Mouse (Mus musculus): ENCODE data around the gene Abcb1a. TPM values are rescaled to one million over a fixed set of nuclear protein-coding genes. Genes with fewer than 3 reads are reported as not detected.

Gene Abcb1a
- total RNA-seq, 1 experiment: 37.3 TPM

GRCm38 (mm10) chr5:8675952-8676262 lies 16.0 kb downstream of the Abcb1a start:
- Histone ChIP-seq H3K36me3 (ENCODE audit: control insufficient read depth, insufficient read depth, low read length, poor library complexity, severe bottlenecking) (no peaks in the 10 kb centered on the region), H3K4me3 (ENCODE audit: insufficient read depth in 1 of 2, low read depth in 1 of 2, low read length in 2 of 2, poor library complexity in 1 of 2, severe bottlenecking in 1 of 2) (no peak overlapping the region), H3K9me3 (ENCODE audit: control insufficient read depth, insufficient read depth, low read depth, low read length) (no peaks in the 10 kb centered on the region), H3K4me1 (ENCODE audit: control insufficient read depth in 2 of 2, insufficient read depth in 2 of 2, low read length in 2 of 2, poor library complexity in 1 of 2) (no peaks in the 10 kb centered on the region), H3K27ac (ENCODE audit: insufficient read depth, low read depth, low read length, poor library complexity, severe bottlenecking) (no peak overlapping the region), H3K9ac (ENCODE audit: insufficient read depth, low read depth, low read length, poor library complexity, severe bottlenecking) (no peak overlapping the region)
- DNase-seq (ENCODE audit: low read depth, low spot score): no peak
- in situ Hi-C loops (cut with MboI; ENCODE audit: low sequenced_read_pairs in 2 of 2, unreplicated experiment in 2 of 2): no loop called here
- no peak for TF ChIP-seq ZNF384 (IDR thresholded peaks at IDR 0.05; ENCODE audit: low read depth, low read length)
- no peak for TF ChIP-seq CHD2 (IDR thresholded peaks at IDR 0.05; ENCODE audit: low read depth, low read length)
- TF ChIP-seq ZC3H11A (IDR thresholded peaks at IDR 0.05; ENCODE audit: borderline replicate concordance, low read depth, low read length): no peak
- no peak for TF ChIP-seq HCFC1 (IDR thresholded peaks at IDR 0.05; ENCODE audit: borderline replicate concordance, insufficient read depth, low read length)
- no peak for TF ChIP-seq MAFK (IDR thresholded peaks at IDR 0.05; ENCODE audit: insufficient read depth, low read depth, low read length)

GRCm38 (mm10) chr5:8681166-8681565 lies 21.3 kb downstream of the Abcb1a start:
- TF ChIP-seq CHD2 (IDR thresholded peaks at IDR 0.05; ENCODE audit: low read depth, low read length): no peak
- TF ChIP-seq ZNF384 (IDR thresholded peaks at IDR 0.05; ENCODE audit: low read depth, low read length): no peak
- no peak for TF ChIP-seq MAFK (IDR thresholded peaks at IDR 0.05; ENCODE audit: insufficient read depth, low read depth, low read length)
- no peak for TF ChIP-seq HCFC1 (IDR thresholded peaks at IDR 0.05; ENCODE audit: borderline replicate concordance, insufficient read depth, low read length)
- no peak for TF ChIP-seq ZC3H11A (IDR thresholded peaks at IDR 0.05; ENCODE audit: borderline replicate concordance, low read depth, low read length)
- no peak for DNase-seq (ENCODE audit: low read depth, low spot score)
- H3K36me3 ChIP-seq (ENCODE audit: control insufficient read depth, insufficient read depth, low read length, poor library complexity, severe bottlenecking): no peaks in the 10 kb centered on the region
- no peaks in the 10 kb centered on the region for H3K9me3 ChIP-seq (ENCODE audit: control insufficient read depth, insufficient read depth, low read depth, low read length)
- H3K4me3 ChIP-seq (ENCODE audit: insufficient read depth in 1 of 2, low read depth in 1 of 2, low read length in 2 of 2, poor library complexity in 1 of 2, severe bottlenecking in 1 of 2): no peak overlapping the region
- no peak overlapping the region for H3K9ac ChIP-seq (ENCODE audit: insufficient read depth, low read depth, low read length, poor library complexity, severe bottlenecking)
- H3K27ac ChIP-seq (ENCODE audit: insufficient read depth, low read depth, low read length, poor library complexity, severe bottlenecking): no peak overlapping the region
- H3K4me1 ChIP-seq (ENCODE audit: control insufficient read depth in 2 of 2, insufficient read depth in 2 of 2, low read length in 2 of 2, poor library complexity in 1 of 2): no peaks in the 10 kb centered on the region
- in situ Hi-C loops (cut with MboI; ENCODE audit: low sequenced_read_pairs in 2 of 2, unreplicated experiment in 2 of 2): no loop called here

- H3K4me3 ChIP-seq (ENCODE audit: insufficient read depth in 1 of 2, low read depth in 1 of 2, low read length in 2 of 2, poor library complexity in 1 of 2, severe bottlenecking in 1 of 2): no peak overlapping the region
- no peak overlapping the region for H3K9ac ChIP-seq (ENCODE audit: insufficient read depth, low read depth, low read length, poor library complexity, severe bottlenecking)
- TF ChIP-seq HCFC1 (IDR thresholded peaks at IDR 0.05; ENCODE audit: borderline replicate concordance, insufficient read depth, low read length) (no peak), MAFK (IDR thresholded peaks at IDR 0.05; ENCODE audit: insufficient read depth, low read depth, low read length) (no peak), ZC3H11A (IDR thresholded peaks at IDR 0.05; ENCODE audit: borderline replicate concordance, low read depth, low read length) (no peak), CHD2 (IDR thresholded peaks at IDR 0.05; ENCODE audit: low read depth, low read length) (no peak), ZNF384 (IDR thresholded peaks at IDR 0.05; ENCODE audit: low read depth, low read length) (no peak)
- in situ Hi-C loops (cut with MboI; ENCODE audit: low sequenced_read_pairs in 2 of 2, unreplicated experiment in 2 of 2): no loop called here
- H3K4me1 ChIP-seq (ENCODE audit: control insufficient read depth in 2 of 2, insufficient read depth in 2 of 2, low read length in 2 of 2, poor library complexity in 1 of 2): no peaks in the 10 kb centered on the region
- H3K36me3 ChIP-seq (ENCODE audit: control insufficient read depth, insufficient read depth, low read length, poor library complexity, severe bottlenecking): no peaks in the 10 kb centered on the region
- DNase-seq (ENCODE audit: low read depth, low spot score): no peak
- no peak overlapping the region for H3K27ac ChIP-seq (ENCODE audit: insufficient read depth, low read depth, low read length, poor library complexity, severe bottlenecking)
- H3K9me3 ChIP-seq (ENCODE audit: control insufficient read depth, insufficient read depth, low read depth, low read length): no peaks in the 10 kb centered on the region
Observed at GRCm38 (mm10) chr5:8683686-8684085, 23.8 kb downstream of the Abcb1a start.

- Histone ChIP-seq H3K36me3 (ENCODE audit: control insufficient read depth, insufficient read depth, low read length, poor library complexity, severe bottlenecking) (no peaks in the 10 kb centered on the region), H3K27ac (ENCODE audit: insufficient read depth, low read depth, low read length, poor library complexity, severe bottlenecking) (no peak overlapping the region), H3K9ac (ENCODE audit: insufficient read depth, low read depth, low read length, poor library complexity, severe bottlenecking) (no peak overlapping the region), H3K9me3 (ENCODE audit: control insufficient read depth, insufficient read depth, low read depth, low read length) (no peaks in the 10 kb centered on the region), H3K4me3 (ENCODE audit: insufficient read depth in 1 of 2, low read depth in 1 of 2, low read length in 2 of 2, poor library complexity in 1 of 2, severe bottlenecking in 1 of 2) (no peak overlapping the region), H3K4me1 (ENCODE audit: control insufficient read depth in 2 of 2, insufficient read depth in 2 of 2, low read length in 2 of 2, poor library complexity in 1 of 2) (no peaks in the 10 kb centered on the region)
- DNase-seq (ENCODE audit: low read depth, low spot score): no peak
- in situ Hi-C loops (cut with MboI; ENCODE audit: low sequenced_read_pairs in 2 of 2, unreplicated experiment in 2 of 2): no loop called here
- TF ChIP-seq CHD2 (IDR thresholded peaks at IDR 0.05; ENCODE audit: low read depth, low read length) (no peak), ZNF384 (IDR thresholded peaks at IDR 0.05; ENCODE audit: low read depth, low read length) (no peak)
Observed at GRCm38 (mm10) chr5:8686071-8686470, 26.2 kb downstream of the Abcb1a start.

- Histone ChIP-seq H3K4me1 (ENCODE audit: control insufficient read depth in 2 of 2, insufficient read depth in 2 of 2, low read length in 2 of 2, poor library complexity in 1 of 2) (no peaks in the 10 kb centered on the region), H3K9ac (ENCODE audit: insufficient read depth, low read depth, low read length, poor library complexity, severe bottlenecking) (no peak overlapping the region), H3K36me3 (ENCODE audit: control insufficient read depth, insufficient read depth, low read length, poor library complexity, severe bottlenecking) (no peaks in the 10 kb centered on the region), H3K27ac (ENCODE audit: insufficient read depth, low read depth, low read length, poor library complexity, severe bottlenecking) (no peak overlapping the region), H3K9me3 (ENCODE audit: control insufficient read depth, insufficient read depth, low read depth, low read length) (no peaks in the 10 kb centered on the region), H3K4me3 (ENCODE audit: insufficient read depth in 1 of 2, low read depth in 1 of 2, low read length in 2 of 2, poor library complexity in 1 of 2, severe bottlenecking in 1 of 2) (no peak overlapping the region)
- no peak for DNase-seq (ENCODE audit: low read depth, low spot score)
- in situ Hi-C loops (cut with MboI; ENCODE audit: low sequenced_read_pairs in 2 of 2, unreplicated experiment in 2 of 2): no loop called here
- TF ChIP-seq HCFC1 (IDR thresholded peaks at IDR 0.05; ENCODE audit: borderline replicate concordance, insufficient read depth, low read length) (no peak), ZNF384 (IDR thresholded peaks at IDR 0.05; ENCODE audit: low read depth, low read length) (no peak), ZC3H11A (IDR thresholded peaks at IDR 0.05; ENCODE audit: borderline replicate concordance, low read depth, low read length) (no peak)
Observed at GRCm38 (mm10) chr5:8687550-8687949, 27.7 kb downstream of the Abcb1a start.

All from ES-E14 (cell line).